Mouse (Mus musculus): ENCODE results near the gene Smndc1. TPM values are rescaled to one million over a fixed set of nuclear protein-coding genes. Genes with fewer than 3 reads are reported as not detected.

The Smndc1 gene
- polyA plus RNA-seq, 1 experiment from 2014 or later, result 42.3 TPM

- peaks cover 3% of the 10 kb centered on the region for H3K4me1 ChIP-seq (replicated peaks; ENCODE audit: control insufficient read depth, insufficient read depth, low read length)
- no peak for ATAC-seq (ENCODE audit: low read depth)
- 81% methylated on average over 17 of the region's 17 CpGs for WGBS
- H3K4me3 ChIP-seq (ENCODE audit: low read length), result no peak overlapping the region
- no peaks in the 10 kb centered on the region for H3K9me3 ChIP-seq (ENCODE audit: control insufficient read depth, low read length)
- no peak overlapping the region for H3K27ac ChIP-seq (ENCODE audit: low read length)
- H3K36me3 ChIP-seq (ENCODE audit: control insufficient read depth, insufficient read depth, low read length), result no peaks in the 10 kb centered on the region
- H3K4me2 ChIP-seq (ENCODE audit: low read depth, low read length), result no peak overlapping the region
- no peaks in the 10 kb centered on the region for H3K27me3 ChIP-seq (ENCODE audit: control insufficient read depth, insufficient read depth, low read depth, low read length)
- no peak overlapping the region for H3K9ac ChIP-seq (ENCODE audit: low read length)
Measured at GRCm38 (mm10) chr19:53415198-53415597, 24.8 kb upstream of the Smndc1 start.

GRCm38 (mm10) chr19:53414650-53415049, 24.3 kb upstream of the Smndc1 start:
- no peak overlapping the region for H3K27ac ChIP-seq (ENCODE audit: low read length)
- no peaks in the 10 kb centered on the region for H3K27me3 ChIP-seq (ENCODE audit: control insufficient read depth, insufficient read depth, low read depth, low read length)
- no peaks in the 10 kb centered on the region for H3K36me3 ChIP-seq (ENCODE audit: control insufficient read depth, insufficient read depth, low read length)
- no peak overlapping the region for H3K4me3 ChIP-seq (ENCODE audit: low read length)
- 64% methylated on average over 11 of the region's 11 CpGs for WGBS
- peaks cover 3% of the 10 kb centered on the region for H3K4me1 ChIP-seq (replicated peaks; ENCODE audit: control insufficient read depth, insufficient read depth, low read length)
- H3K4me2 ChIP-seq (ENCODE audit: low read depth, low read length), result no peak overlapping the region
- H3K9ac ChIP-seq (ENCODE audit: low read length), result no peak overlapping the region
- no peaks in the 10 kb centered on the region for H3K9me3 ChIP-seq (ENCODE audit: control insufficient read depth, low read length)
- no peak for ATAC-seq (ENCODE audit: low read depth)

GRCm38 (mm10) chr19:53413617-53414380, 23.4 kb upstream of the Smndc1 start:
- WGBS, result 74% methylated on average over 15 of the region's 15 CpGs
- H3K4me1 ChIP-seq (replicated peaks; ENCODE audit: control insufficient read depth, insufficient read depth, low read length), result peaks cover 3% of the 10 kb centered on the region
- no peaks in the 10 kb centered on the region for H3K9me3 ChIP-seq (ENCODE audit: control insufficient read depth, low read length)
- ATAC-seq (ENCODE audit: low read depth), result no peak
- H3K27ac ChIP-seq (ENCODE audit: low read length), result no peak overlapping the region
- no peak overlapping the region for H3K4me2 ChIP-seq (ENCODE audit: low read depth, low read length)
- no peaks in the 10 kb centered on the region for H3K36me3 ChIP-seq (ENCODE audit: control insufficient read depth, insufficient read depth, low read length)
- H3K9ac ChIP-seq (ENCODE audit: low read length), result no peak overlapping the region
- H3K27me3 ChIP-seq (ENCODE audit: control insufficient read depth, insufficient read depth, low read depth, low read length), result no peaks in the 10 kb centered on the region
- H3K4me3 ChIP-seq (ENCODE audit: low read length), result no peak overlapping the region

GRCm38 (mm10) chr19:53412149-53412848, 21.9 kb upstream of the Smndc1 start:
- ATAC-seq (ENCODE audit: low read depth), result 0 out of 2 replicates have a peak, but pooled peaks have one; percentile 23
- Histone ChIP-seq H3K36me3 (ENCODE audit: control insufficient read depth, insufficient read depth, low read length) (no peaks in the 10 kb centered on the region), H3K27me3 (ENCODE audit: control insufficient read depth, insufficient read depth, low read depth, low read length) (no peaks in the 10 kb centered on the region), H3K9ac (ENCODE audit: low read length) (no peak overlapping the region), H3K9me3 (ENCODE audit: control insufficient read depth, low read length) (no peaks in the 10 kb centered on the region), H3K4me1 (replicated peaks; ENCODE audit: control insufficient read depth, insufficient read depth, low read length) (peaks cover 3% of the 10 kb centered on the region), H3K4me3 (ENCODE audit: low read length) (no peak overlapping the region), H3K4me2 (ENCODE audit: low read depth, low read length) (no peak overlapping the region), H3K27ac (ENCODE audit: low read length) (no peak overlapping the region)
- 16% methylated on average over 6 of the region's 6 CpGs for WGBS

- Histone ChIP-seq H3K4me1 (replicated peaks; ENCODE audit: control insufficient read depth, insufficient read depth, low read length) (peaks cover 3% of the 10 kb centered on the region), H3K27me3 (ENCODE audit: control insufficient read depth, insufficient read depth, low read depth, low read length) (no peaks in the 10 kb centered on the region), H3K36me3 (ENCODE audit: control insufficient read depth, insufficient read depth, low read length) (no peaks in the 10 kb centered on the region), H3K4me2 (ENCODE audit: low read depth, low read length) (no peak overlapping the region), H3K9me3 (ENCODE audit: control insufficient read depth, low read length) (no peaks in the 10 kb centered on the region; the same call in 1 of the 2 replicates), H3K27ac (ENCODE audit: low read length) (no peak overlapping the region), H3K4me3 (ENCODE audit: low read length) (no peak overlapping the region), H3K9ac (ENCODE audit: low read length) (peak overlapping the region; percentile 12; the same call in 1 of the 2 replicates)
- ATAC-seq (ENCODE audit: low read depth), result no peak
- WGBS, result 45% methylated on average over 17 of the region's 17 CpGs
Measured at GRCm38 (mm10) chr19:53409663-53410307, 19.4 kb upstream of the Smndc1 start.

GRCm38 (mm10) chr19:53408398-53408797, 18.0 kb upstream of the Smndc1 start:
- 60% methylated on average over 8 of the region's 8 CpGs for WGBS

GRCm38 (mm10) chr19:53407350-53407749, 17.0 kb upstream of the Smndc1 start:
- Histone ChIP-seq H3K4me3 (ENCODE audit: low read length) (no peak overlapping the region), H3K27me3 (ENCODE audit: control insufficient read depth, insufficient read depth, low read depth, low read length) (no peaks in the 10 kb centered on the region), H3K27ac (ENCODE audit: low read length) (no peak overlapping the region), H3K9me3 (ENCODE audit: control insufficient read depth, low read length) (no peaks in the 10 kb centered on the region; the same call in 1 of the 2 replicates), H3K9ac (ENCODE audit: low read length) (no peak overlapping the region), H3K36me3 (ENCODE audit: control insufficient read depth, insufficient read depth, low read length) (no peaks in the 10 kb centered on the region), H3K4me2 (ENCODE audit: low read depth, low read length) (no peak overlapping the region), H3K4me1 (replicated peaks; ENCODE audit: control insufficient read depth, insufficient read depth, low read length) (peaks cover 3% of the 10 kb centered on the region)
- 63% methylated on average over 2 of the region's 2 CpGs for WGBS
- no peak for ATAC-seq (ENCODE audit: low read depth)

More at GRCm38 (mm10) chr19:53408398-53408797, 18.0 kb upstream of the Smndc1 start:
- H3K9ac ChIP-seq (ENCODE audit: low read length), result no peak overlapping the region
- no peaks in the 10 kb centered on the region for H3K27me3 ChIP-seq (ENCODE audit: control insufficient read depth, insufficient read depth, low read depth, low read length)
- no peaks in the 10 kb centered on the region for H3K36me3 ChIP-seq (ENCODE audit: control insufficient read depth, insufficient read depth, low read length)
- no peak overlapping the region for H3K4me3 ChIP-seq (ENCODE audit: low read length)
- peaks cover 3% of the 10 kb centered on the region for H3K4me1 ChIP-seq (replicated peaks; ENCODE audit: control insufficient read depth, insufficient read depth, low read length)
- ATAC-seq (ENCODE audit: low read depth), result 0 out of 2 replicates have a peak, but pooled peaks have one; percentile 26
- H3K4me2 ChIP-seq (ENCODE audit: low read depth, low read length), result no peak overlapping the region
- H3K9me3 ChIP-seq (ENCODE audit: control insufficient read depth, low read length), result no peaks in the 10 kb centered on the region; the same call in 1 of the 2 replicates
- H3K27ac ChIP-seq (ENCODE audit: low read length), result no peak overlapping the region

- no peaks in the 10 kb centered on the region for H3K27me3 ChIP-seq (ENCODE audit: control insufficient read depth, insufficient read depth, low read depth, low read length)
- H3K9me3 ChIP-seq (ENCODE audit: control insufficient read depth, low read length), result no peaks in the 10 kb centered on the region; the same call in 1 of the 2 replicates
- WGBS, result 48% methylated on average over 2 of the region's 2 CpGs
- H3K4me1 ChIP-seq (replicated peaks; ENCODE audit: control insufficient read depth, insufficient read depth, low read length), result no peaks in the 10 kb centered on the region; the same call in 1 of the 2 replicates
- H3K9ac ChIP-seq (ENCODE audit: low read length), result no peak overlapping the region
- no peak overlapping the region for H3K4me2 ChIP-seq (ENCODE audit: low read depth, low read length)
- no peak overlapping the region for H3K27ac ChIP-seq (ENCODE audit: low read length)
- no peak overlapping the region for H3K4me3 ChIP-seq (ENCODE audit: low read length)
- no peak for ATAC-seq (ENCODE audit: low read depth)
- no peaks in the 10 kb centered on the region for H3K36me3 ChIP-seq (ENCODE audit: control insufficient read depth, insufficient read depth, low read length)
Measured at GRCm38 (mm10) chr19:53405810-53406209, 15.4 kb upstream of the Smndc1 start.

GRCm38 (mm10) chr19:53404837-53405356, 14.5 kb upstream of the Smndc1 start:
- H3K27ac ChIP-seq (ENCODE audit: low read length), result no peak overlapping the region
- H3K4me1 ChIP-seq (replicated peaks; ENCODE audit: control insufficient read depth, insufficient read depth, low read length), result no peaks in the 10 kb centered on the region
- H3K4me2 ChIP-seq (ENCODE audit: low read depth, low read length), result no peak overlapping the region
- H3K9me3 ChIP-seq (ENCODE audit: control insufficient read depth, low read length), result no peaks in the 10 kb centered on the region; the same call in 1 of the 2 replicates
- no peaks in the 10 kb centered on the region for H3K27me3 ChIP-seq (ENCODE audit: control insufficient read depth, insufficient read depth, low read depth, low read length)
- no peak overlapping the region for H3K9ac ChIP-seq (ENCODE audit: low read length)
- ATAC-seq (ENCODE audit: low read depth), result no peak
- no peak overlapping the region for H3K4me3 ChIP-seq (ENCODE audit: low read length)
- WGBS, result 78% methylated on average over 18 of the region's 18 CpGs
- H3K36me3 ChIP-seq (ENCODE audit: control insufficient read depth, insufficient read depth, low read length), result no peaks in the 10 kb centered on the region
